Mouse (Mus musculus) adrenal gland, adult 18-20 months (tissue): ENCODE measurements around the gene Ly6c2. TPM values are rescaled to one million over a fixed set of nuclear protein-coding genes. Genes with fewer than 3 reads are reported as not detected.

Experiments used
- total RNA-seq, 2 experiments: library from RNA; stranded (reverse); gene quantifications; 1 replicate in 1 of 2; 2 replicates in 1 of 2; pipeline ENCODE4 v1.2.3; 2021

Ly6c2 gene
- total RNA-seq, 2 experiments from 2014 or later: 5.3 to 5.9 TPM

Other genes starting within 250 kb of the Ly6c2 start
- 100 to 1,000 TPM in 1 of 2 experiments, 10 to 100 TPM in 1; 14.5 to 167 TPM for gene 2010109I03Rik, start 214.9 kb downstream of the Ly6c2 start, total RNA-seq
- gene Ly6i, start 128.5 kb downstream of the Ly6c2 start, total RNA-seq: under 1 TPM; 0.26 to 0.36 TPM
- gene Ly6a, start 113.9 kb downstream of the Ly6c2 start, total RNA-seq: 100 to 1,000 TPM in 1 of 2 experiments, 10 to 100 TPM in 1; 65.5 to 195 TPM
- 100 to 1,000 TPM; 112 to 134 TPM for gene Ly6c1, start 63.1 kb downstream of the Ly6c2 start, total RNA-seq
- not detected for gene Ly6g, start 43.3 kb upstream of the Ly6c2 start, total RNA-seq
- gene BC025446, start 104.4 kb upstream of the Ly6c2 start, total RNA-seq: not detected
- gene Ly6f, start 156.5 kb upstream of the Ly6c2 start, total RNA-seq: not detected